Mouse (Mus musculus): ENCODE data around the gene Bcl11b.

Gene Bcl11b

DNA sequence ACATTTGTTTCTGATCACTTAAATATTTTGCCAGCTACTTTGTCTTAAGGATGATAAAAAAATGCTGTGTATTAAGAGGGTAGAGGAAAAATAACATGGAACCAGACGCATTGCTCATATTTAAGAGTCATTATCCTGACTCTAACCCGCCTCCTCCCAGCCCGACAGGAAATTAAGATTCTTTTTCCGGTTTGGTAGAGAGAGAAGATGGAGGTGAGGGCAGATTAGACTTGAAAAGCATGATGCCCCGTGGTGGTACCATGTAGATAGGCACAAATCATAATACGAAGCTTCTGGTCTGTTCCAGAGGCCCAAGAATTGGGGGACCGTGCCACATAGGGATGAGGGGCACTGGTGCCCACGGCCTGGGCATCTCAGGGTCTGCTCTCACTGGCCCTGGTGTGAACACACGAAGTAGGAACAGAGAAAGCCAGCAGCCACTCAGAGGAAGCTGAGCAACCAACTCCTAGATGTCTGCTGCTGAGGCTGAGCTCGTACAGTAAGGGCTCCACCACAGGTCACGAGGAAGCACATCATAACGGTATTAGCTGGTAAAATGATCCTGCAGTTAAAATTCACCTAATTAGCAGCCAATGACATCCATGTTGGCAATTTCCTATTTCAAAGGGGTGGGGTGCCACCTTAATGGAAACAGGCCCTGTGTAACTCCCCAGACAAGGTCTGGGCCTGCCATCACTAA lies 32.2 kb downstream of the Bcl11b start:
- DNase-seq (ENCODE audit: low read depth), result no peak

DNA sequence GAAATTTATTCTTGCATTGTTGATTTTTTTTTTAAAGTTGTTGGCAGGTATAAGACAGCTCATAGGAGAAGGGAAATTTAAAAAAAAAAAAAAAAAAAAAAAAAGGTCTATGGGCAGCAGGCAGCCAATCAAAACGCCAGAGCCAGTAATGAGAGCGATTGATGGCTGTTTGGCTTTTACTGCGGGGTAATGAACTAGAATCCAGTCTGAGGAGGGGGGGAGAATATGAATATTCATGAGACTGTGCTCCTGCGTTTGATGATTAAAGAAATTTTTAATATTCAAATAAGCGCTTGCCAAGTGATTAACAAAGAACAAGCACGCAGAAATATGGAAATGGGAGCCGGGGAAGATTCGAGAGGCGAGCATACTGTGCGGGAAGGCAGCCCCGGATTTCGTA lies 32.8 kb downstream of the Bcl11b start:
- DNase-seq (ENCODE audit: low read depth), result no peak

DNA sequence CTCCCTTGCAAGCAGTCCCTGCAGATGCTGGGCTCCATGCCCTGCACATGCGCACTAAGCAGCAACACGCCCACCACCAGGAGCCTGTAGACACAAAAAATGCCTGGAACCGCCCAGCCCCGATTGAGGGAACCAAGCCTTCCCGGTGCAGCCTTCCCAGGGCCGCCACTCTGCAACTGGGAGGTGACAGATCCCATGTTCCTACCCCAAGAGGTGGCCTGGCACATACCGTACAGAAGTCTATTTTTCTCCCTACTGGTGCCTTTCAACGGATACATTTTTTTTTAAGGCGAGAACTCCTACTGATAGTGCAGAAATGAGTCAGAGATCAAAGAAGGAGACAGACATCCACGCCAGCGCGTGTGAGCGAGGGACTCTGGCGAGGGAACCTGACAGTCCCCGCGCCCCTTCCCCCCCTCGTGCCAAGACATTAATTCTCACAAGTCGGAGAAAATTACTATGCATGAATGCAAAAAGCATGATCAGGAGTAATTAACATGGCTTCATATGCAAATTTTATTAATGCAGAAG lies 33.5 kb downstream of the Bcl11b start:
- DNase-seq (ENCODE audit: low read depth), result no peak

DNA sequence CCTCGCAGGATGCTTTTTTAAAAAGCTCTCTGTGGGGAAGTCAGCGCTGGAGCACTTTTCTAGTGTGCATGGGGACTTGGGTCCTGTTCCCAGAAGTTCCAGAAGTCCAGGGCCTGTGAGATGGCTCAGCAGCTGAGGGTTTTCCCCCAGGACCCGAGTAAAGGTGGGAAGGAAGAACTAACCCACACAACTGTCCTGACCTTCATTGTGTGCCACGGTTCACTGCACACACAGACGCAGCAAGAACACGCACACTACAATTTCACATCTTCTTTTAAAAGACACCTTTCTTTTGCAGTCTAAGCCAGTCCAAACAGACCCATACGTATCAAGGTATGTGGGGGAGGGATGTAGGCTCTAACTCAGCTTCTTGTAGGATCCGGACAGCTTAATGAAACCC lies 34.3 kb downstream of the Bcl11b start:
- DNase-seq (ENCODE audit: low read depth), result no peak

DNA sequence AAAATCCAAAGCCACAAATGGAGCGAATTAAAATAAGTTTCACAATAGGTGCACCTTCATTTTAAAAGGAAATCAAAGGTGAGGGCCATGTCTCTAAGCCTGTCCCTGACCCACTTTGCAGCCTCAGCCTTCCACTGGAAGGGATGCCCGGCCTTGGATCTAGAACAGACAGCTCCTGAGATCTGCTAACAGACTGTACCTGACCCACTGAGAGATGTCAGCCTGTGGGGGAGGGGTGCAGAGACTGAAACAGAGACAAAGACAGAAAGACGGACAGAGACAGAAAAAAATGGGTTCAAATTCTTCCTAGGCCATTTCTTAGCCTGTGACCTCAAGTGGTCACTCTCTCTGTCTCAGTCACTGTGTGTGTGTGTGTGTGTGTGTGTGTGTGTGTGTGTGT lies 35.1 kb downstream of the Bcl11b start:
- no peak for DNase-seq (ENCODE audit: low read depth)

DNA sequence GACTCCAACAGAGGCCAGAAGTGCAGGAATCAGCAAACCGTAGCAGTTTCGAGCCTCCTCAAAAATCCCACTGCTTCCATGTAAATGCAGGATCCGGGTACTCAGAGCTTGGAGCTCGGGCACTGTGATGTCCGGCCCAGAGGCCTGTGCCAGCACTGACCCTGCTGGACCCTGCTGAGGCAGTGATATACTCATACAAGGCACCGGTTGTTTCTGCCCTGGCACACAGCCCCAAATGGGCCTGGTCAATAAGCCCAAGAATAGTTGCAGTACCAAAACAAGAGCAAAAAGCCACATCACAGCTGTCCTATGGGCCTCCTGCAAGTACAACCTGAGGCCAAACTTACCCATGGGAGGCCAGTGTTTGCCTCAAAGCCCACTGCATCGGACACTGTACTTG lies 36.4 kb downstream of the Bcl11b start:
- DNase-seq (ENCODE audit: low read depth), result no peak

DNA sequence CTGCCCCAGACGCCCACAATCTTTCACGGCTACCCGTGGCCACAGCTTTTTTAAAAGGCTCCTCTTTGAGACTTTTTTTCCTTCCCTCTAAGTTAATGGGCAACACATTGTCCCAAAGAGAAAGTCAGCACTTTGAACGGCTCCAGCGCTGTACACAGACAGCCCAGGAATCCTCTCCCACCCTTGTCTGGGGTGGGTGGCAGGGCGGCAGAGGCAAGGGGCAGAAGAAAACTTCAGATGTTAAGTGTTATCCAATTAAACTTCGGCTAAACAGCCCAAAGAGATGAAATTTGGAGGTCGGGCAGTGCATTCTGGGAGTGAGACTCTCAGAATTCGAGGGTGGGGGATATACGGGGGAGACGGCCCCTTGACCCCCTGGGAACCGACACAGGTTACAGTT lies 38.3 kb downstream of the Bcl11b start:
- DNase-seq (ENCODE audit: low read depth), result no peak

DNA sequence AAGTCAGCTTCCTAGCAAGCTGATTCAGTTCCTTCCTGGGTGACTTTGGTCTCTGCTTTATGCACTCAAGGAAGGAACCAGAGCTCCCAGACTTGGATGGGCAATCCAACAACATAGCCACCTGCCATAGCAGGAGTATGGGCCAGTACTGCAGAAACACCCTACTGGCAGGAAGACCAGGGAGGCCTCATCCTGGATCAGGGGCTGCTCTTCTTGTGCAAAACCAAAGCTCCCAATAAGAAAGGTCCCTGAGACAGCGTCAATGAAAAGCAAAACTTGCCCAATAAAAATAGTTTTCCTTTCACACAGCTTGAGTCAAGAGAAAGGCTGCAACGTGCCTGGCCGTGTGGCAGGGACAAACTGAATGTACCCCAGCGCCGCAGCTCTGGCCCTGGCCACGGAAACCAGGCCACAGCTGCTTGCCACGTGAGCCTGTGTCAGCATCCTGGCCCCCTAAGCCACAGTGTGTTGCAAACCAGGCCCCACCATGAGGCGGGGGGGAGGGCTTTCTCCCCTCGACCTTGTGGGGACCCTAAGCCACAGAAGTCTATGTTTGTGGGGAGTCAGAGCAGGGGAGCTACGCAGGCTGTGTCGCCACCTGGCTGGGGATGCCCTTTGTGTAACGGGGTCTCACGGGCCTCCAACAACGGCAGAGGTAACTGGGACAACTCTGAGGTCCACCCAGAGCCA lies 38.9 kb downstream of the Bcl11b start:
- no peak for DNase-seq (ENCODE audit: low read depth)

DNA sequence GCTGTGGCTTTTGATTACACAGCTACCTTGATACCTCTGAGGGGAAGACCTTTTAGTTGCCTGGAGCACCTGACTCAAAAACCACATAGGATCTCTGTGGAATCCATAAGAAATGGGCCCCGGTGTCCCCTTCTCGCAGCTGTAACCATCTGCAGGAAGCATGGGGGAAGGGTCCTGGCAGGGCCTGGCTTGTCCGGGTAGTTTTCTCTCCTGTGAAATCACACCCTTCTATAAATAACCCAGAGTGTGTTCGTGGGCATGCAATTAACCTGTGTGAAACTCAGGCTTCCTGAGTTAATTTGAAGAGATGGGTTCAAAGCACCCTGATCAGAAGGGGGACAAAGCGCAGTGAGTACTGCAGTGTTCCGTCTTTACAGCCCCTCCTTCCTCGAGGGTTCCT lies 40.5 kb downstream of the Bcl11b start:
- no peak for DNase-seq (ENCODE audit: low read depth)

DNA sequence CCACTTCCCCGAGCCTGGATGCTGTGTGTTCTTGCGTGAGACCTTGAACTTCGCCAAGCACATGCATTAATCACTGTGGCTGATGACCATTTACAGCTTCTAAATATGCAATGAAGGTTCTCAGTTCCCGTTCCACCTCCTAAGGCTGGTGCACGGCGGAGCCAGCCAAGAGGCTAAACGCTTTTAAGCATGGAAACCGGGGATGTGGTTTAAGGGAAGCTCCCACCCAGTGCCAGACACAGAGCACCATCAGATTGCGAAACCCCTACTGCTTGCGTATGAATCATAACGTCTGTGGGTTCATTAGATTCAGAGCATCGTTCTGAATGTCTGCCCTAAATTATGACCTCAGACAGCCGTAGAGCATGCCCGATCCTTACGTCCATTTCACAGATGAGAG lies 41.6 kb downstream of the Bcl11b start:
- peak; percentile 21 for DNase-seq (ENCODE audit: low read depth)

DNA sequence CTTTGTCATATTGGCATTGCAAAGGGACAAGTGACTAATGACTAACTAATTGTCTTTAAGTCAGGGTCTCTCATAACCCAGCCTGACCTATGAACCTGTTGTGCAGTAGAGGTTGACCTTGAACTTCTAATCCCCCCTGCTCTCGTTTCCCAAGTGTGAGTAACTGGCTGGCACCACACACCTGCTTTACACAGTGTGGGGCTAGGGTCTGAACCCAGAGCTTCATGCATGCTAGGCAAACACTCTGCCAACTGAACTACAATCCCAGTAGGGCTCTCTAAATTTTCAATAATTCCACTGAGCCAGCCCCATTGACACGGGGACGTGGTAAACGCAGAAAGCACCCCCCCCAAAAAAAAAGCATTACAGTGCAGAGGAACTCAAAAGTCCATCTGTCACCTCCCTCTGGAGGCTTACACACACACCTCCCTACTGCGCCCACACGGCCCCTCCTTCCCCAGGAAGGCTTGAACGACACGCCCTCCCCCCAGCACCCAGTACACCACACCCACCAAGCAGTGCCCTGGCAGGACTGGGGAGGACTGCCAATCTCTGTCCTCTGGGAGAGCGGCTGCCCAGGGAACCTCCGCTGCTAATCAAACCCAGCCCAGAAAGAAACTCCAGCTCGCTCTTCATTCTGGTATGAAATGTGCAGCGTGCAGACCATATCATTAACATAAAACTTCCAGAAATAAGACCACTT lies 42.5 kb downstream of the Bcl11b start:
- peak; percentile 12 for DNase-seq (ENCODE audit: low read depth)

DNA sequence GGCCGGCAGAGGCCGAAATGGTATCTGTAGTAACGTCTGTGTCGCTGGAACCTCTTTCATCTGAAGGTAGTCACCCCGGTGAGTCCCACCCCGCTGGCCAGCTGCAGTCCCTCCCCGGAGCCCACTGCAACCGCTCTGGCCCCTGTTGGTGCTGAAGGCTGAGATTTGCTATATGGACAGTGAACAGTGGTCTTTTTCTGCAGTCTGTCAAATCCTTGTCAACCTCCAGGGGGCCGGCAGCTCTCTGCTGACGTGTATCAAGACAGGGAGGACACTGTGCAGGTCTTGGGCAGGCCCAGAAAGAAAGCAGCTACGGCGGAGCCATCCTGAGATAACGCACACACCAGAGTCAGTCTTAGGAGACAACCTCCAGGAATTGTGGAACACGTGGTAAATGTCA lies 43.0 kb downstream of the Bcl11b start:
- no peak for DNase-seq (ENCODE audit: low read depth)

DNA sequence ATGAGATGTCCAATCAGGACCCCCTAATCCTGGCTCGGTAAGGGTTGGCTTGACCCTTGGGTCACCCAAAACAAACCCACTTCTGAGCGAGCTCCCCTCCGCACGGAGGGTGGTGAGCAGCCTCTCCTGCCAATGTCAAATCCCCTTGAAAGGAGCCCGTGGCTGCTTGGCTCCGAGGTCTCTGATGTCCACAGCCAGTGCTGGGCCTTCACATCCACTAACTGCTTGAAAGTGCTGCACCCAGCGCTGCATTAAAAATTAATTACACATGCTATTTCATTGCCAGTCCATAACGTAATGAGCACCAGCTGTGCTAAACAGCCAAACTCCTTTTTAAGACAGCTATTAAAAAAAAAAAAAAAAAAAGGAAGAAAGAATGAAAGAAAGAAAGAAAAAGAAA lies 43.5 kb downstream of the Bcl11b start:
- no peak for DNase-seq (ENCODE audit: low read depth)

DNA sequence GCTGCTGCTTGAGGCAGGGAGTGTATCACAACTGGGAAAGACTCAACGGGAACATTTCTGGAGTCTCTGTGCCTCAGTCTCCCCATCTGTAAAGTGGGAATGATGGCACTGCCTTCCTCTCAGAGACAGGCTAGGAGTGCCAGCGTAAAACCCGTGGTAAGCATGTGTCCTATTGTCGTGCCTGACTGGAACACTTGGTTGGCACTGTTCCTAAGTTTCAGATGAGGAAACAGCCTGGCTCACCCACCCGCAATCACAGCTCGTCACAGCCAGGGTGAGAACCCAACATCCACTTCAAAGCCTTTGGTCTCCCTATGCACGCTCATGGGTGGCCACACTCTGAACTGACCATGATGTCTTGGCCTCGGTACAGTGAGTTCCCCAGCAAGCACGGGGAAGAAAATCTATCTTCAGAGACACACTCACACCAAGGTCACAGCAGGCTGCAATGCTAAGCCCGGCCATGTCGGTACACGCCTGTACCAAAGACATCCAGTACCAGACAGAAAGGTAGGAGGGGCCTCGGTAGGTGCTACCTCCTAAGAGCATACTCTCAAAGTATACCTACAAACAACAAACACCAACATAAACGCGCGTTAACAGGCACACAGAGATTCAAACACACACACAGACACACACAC lies 50.2 kb downstream of the Bcl11b start:
- no peak for DNase-seq (ENCODE audit: low read depth)

DNA sequence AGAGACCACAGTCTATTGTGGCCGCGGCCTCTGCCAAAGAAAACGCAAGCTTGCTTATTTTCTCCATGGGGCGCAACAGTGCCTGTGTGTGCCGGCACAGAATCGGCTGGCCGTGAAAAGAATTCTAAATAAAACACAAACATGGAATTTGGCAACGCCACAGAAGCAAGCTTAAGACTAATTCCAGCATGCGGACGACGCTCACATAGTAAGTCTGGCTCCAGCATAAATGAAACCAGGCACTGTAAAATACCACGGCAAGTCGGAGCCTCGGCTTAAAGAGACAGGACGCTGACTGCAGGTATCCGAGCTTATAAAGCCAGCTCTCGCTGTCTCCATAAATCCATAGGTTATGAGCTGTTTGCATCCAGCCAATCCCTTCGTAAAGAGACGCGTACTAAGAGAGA lies 51.1 kb downstream of the Bcl11b start:
- DNase-seq (ENCODE audit: low read depth), result peak; percentile 38

DNA sequence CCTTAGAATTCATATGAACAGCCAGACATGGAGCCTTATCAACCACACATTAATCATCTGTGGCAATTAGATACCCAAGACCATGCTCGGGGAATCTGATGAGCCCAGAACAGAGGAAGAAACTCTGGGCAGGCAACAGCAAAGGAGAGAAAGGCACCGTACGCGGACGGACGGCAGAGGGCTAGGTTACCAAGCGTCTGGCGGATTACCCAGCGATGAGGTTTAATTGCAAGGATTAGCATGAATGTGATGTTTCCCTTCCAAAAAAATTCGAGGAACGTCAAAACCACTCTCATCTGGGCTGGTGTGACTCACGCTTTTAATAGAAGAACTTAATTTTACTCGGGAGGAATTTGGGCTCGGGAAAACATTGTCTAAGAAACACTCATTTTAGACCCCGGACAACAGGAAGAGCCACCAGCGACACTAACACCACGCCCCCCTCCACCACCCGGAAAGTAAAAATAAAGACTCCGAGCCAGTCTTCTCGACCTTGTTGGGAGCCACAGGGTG lies 52.7 kb downstream of the Bcl11b start:
- no peak for DNase-seq (ENCODE audit: low read depth)

DNA sequence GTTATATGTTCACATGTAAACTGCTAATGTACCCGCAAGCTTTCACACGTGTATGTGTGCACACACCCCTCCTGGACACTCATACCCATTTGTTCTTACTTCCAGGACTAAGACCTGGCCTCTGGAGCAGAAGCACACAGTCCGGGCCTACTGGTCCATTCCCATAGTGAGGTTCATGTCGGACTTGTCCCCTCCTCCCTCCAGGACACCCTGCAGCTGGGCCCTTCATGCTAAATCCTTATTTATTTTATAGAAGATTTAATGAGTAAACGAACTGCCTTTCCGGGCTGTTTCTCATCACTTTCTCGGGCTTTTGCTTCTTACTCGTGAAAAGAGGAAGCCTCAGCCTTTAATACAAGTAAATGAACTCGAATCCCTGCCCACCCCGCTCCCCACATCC lies 54.0 kb downstream of the Bcl11b start:
- no peak for DNase-seq (ENCODE audit: low read depth)

DNA sequence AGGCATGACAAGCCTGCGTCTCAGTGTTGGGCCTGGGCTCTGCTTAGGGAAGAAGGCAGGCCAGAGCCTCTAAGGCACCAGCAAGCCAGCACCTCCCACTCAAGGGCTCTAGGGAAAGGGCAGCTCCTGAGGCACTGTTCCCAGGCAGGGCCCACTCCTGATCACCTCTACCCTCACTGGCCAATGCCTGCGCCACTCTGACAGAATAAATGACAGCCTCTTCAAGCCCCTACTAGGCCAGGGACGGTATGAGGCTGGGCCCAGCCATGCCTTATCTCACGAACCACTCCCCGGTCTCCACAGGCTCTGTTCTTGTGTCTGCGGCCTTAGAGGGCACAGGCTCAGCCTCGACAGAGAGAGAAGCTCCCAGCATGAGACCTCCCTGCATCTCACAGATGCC lies 61.3 kb downstream of the Bcl11b start:
- no peak for DNase-seq (ENCODE audit: low read depth)

DNA sequence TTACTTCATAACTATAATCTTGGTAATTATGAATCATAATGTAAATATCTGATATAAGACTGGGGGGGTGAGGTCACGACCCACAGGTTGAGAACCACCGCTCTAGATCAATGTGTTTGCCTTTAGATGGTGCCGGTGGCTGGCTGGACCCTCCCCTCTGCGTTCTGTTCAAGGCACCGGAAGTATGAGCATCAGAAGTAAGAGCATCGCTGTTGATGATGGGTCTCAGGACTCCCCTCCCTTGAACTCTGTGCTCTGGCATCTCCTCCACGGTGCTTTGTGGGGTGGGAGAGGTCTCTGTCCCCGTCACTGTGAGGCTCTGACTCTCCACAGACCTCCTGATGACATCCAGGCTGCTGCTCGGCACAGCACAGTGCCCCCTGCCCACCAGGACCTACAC lies 62.6 kb downstream of the Bcl11b start:
- DNase-seq (ENCODE audit: low read depth), result no peak

DNA sequence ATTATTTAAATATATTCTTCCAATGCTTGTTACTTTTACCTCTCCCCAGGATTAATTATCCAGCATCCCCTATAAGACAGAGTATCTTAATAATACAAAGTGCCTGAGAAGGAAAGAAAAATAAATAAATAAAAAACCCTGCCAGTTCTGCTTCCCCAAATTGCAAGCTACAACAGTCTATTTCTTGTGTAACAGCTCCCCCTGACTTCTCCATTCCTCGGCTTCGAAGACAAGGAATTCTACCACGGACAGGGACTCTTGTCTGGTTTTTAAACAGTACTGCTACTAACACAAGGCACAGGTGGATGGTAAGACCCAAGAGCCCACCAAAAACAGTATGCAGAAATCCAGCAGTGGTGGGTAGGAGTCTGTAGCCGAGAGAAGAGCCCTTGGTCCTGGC lies 64.2 kb downstream of the Bcl11b start:
- DNase-seq (ENCODE audit: low read depth), result peak; percentile 19

DNA sequence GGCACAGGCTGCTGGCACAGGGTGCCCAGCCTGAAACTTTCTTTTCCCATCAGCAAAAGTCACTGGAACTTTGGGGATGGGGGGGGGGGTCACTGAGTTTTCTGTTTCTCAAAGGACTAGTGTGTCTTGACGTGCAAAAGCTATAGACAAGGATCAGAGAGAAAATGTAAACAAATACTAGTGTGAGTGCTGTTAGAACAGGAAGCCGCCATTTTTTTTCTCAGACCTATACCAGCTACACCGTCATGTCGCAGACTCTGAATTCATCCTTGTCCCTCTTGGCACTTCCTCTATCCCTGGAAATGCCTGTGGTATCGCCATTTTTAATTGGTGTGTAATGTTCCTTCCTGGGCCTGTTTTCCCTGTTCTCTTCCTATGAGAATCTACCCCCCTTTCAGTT lies 66.4 kb downstream of the Bcl11b start:
- no peak for DNase-seq (ENCODE audit: low read depth)

DNA sequence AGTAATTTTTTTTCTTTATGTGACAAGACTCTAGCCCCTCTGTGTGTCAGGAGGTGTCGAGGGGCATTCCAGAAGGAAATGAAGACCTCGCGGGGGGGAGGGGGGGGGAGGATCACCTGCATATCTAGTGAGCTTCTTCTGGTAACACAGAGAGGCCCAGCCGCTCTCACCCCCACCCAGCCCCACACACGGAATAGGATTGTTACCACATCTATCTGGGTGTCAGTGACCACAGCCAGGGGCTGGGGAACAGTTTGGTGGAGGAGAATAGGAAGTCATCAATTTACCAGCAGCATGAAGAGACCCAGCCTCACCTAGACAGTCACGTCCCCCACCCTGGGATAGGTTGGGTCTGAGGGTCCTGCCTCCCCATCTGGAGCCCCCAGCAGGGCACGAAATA lies 67.0 kb downstream of the Bcl11b start:
- no peak for DNase-seq (ENCODE audit: low read depth)
